Mouse (Mus musculus): ENCODE data around the gene Fam181a.
A peak's percentile ranks its signal among the peaks of the same experiment; 100 is the strongest.

Gene Fam181a

DNA sequence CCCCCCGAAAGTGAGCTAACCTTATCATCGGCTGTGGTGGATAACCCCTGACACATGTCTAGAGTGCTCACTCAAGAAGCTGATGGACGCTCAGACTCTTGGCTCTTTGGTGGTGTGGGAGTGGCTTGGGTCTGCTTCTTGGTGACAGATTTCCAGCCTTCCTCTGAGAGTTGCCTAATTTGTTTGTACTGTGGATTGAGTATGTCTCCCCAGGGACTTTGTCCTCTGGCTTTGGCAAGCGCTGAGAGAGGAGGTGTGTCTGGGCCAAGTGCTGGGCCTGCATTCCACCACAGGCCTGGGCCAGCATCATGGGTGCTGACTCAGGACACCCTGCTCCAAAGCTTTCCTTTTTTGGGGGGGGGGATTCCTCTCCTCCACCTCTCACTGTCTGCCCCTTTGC, 28.9 kb upstream of the Fam181a start:
- H3K4me1 ChIP-seq (replicated peaks; ENCODE audit: low read depth, low read length), result no peaks in the 10 kb centered on the region
- TF ChIP-seq NANOG (IDR thresholded peaks at IDR 0.05; ENCODE audit: borderline replicate concordance, low read length) (no peak), CTCF (conservative IDR thresholded peaks at IDR 0.05; ENCODE audit: low read length) (no peak), POU5F1 (IDR thresholded peaks at IDR 0.05; ENCODE audit: borderline replicate concordance, low read length) (no peak)
- no peak overlapping the region for H3K4me3 ChIP-seq (replicated peaks; ENCODE audit: low read length)
- peaks cover 27% of the 10 kb centered on the region for H3K9me3 ChIP-seq (ENCODE audit: low read length)
- no peaks in the 10 kb centered on the region; the same call in 1 of the 2 replicates for H3K27me3 ChIP-seq (ENCODE audit: insufficient read depth, low read length)
- H3K36me3 ChIP-seq (ENCODE audit: insufficient read depth, low read length), result no peaks in the 10 kb centered on the region

DNA sequence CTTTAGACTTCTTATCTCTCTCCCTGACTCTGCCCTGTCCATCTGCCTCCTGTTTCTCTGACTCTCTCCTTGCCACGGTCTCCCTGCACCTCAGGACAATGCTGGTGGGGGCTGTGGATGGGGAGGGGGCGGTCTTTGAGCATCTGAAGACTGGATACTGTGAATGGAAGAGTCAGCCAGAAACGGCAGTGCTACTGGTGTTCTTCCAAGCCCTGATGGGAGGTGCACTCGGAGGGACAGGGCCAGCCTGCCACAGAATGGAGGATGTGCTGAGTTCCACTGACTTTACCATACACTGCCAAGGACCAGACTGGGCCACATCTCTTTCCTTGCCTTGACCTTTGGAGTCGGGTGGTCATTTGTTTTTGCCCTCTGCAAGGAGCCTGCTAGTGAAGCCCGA, 27.8 kb upstream of the Fam181a start:
- Histone ChIP-seq H3K36me3 (ENCODE audit: insufficient read depth, low read length) (no peaks in the 10 kb centered on the region), H3K4me3 (replicated peaks; ENCODE audit: low read length) (no peak overlapping the region), H3K9me3 (ENCODE audit: low read length) (peaks cover 17% of the 10 kb centered on the region), H3K27me3 (ENCODE audit: insufficient read depth, low read length) (no peaks in the 10 kb centered on the region; the same call in 1 of the 2 replicates), H3K4me1 (replicated peaks; ENCODE audit: low read depth, low read length) (no peaks in the 10 kb centered on the region)
- no peak for TF ChIP-seq POU5F1 (IDR thresholded peaks at IDR 0.05; ENCODE audit: borderline replicate concordance, low read length)
- no peak for TF ChIP-seq NANOG (IDR thresholded peaks at IDR 0.05; ENCODE audit: borderline replicate concordance, low read length)
- TF ChIP-seq CTCF (conservative IDR thresholded peaks at IDR 0.05; ENCODE audit: low read length), result no peak

DNA sequence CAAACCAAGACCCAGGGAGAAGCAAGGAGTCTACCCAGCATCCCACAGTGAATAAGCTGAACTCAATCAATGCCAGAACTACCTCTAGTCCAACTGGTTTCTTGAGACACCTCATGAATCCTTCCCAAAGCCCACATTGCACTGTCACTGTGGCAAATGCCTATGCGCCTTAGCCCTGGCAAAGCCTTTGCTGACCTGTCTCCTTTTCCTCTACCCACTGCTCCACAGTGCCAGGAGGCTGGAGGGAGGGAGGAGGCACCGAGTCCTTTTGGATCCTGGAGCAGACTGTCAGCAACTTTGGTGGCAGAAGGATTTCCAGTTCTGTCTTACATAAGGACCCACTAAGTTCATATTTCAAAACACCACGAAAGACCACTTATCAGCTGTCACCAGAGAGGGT, 27.4 kb upstream of the Fam181a start:
- Histone ChIP-seq H3K27me3 (ENCODE audit: insufficient read depth, low read length) (no peaks in the 10 kb centered on the region; the same call in 1 of the 2 replicates), H3K4me3 (replicated peaks; ENCODE audit: low read length) (no peak overlapping the region), H3K4me1 (replicated peaks; ENCODE audit: low read depth, low read length) (no peaks in the 10 kb centered on the region), H3K9me3 (ENCODE audit: low read length) (peaks cover 12% of the 10 kb centered on the region), H3K36me3 (ENCODE audit: insufficient read depth, low read length) (no peaks in the 10 kb centered on the region)
- TF ChIP-seq NANOG (IDR thresholded peaks at IDR 0.05; ENCODE audit: borderline replicate concordance, low read length) (no peak), CTCF (conservative IDR thresholded peaks at IDR 0.05; ENCODE audit: low read length) (no peak), POU5F1 (IDR thresholded peaks at IDR 0.05; ENCODE audit: borderline replicate concordance, low read length) (no peak)

DNA sequence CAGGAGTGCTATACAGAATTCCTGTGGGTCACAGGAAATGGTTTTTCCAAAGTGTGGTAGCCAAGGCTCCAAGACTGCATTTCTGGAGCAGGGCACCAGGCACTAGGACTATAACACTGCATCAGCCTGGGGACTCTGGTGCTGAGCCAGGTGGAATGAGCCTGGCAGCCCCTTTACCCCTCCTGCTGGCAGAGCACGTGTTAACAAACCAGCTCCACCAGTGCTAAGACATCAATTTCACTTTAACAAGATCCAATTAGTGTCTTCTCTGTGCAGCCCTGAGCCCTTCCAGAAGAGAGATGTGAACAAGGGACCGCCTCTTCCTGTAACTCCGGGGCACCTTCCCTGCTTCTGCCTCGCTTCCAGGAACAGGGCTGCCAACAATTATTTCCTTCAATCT, 23.5 kb upstream of the Fam181a start:
- Histone ChIP-seq H3K36me3 (ENCODE audit: insufficient read depth, low read length) (no peaks in the 10 kb centered on the region), H3K4me3 (replicated peaks; ENCODE audit: low read length) (no peak overlapping the region), H3K4me1 (replicated peaks; ENCODE audit: low read depth, low read length) (no peaks in the 10 kb centered on the region), H3K9me3 (ENCODE audit: low read length) (no peaks in the 10 kb centered on the region), H3K27me3 (ENCODE audit: insufficient read depth, low read length) (peaks cover 6% of the 10 kb centered on the region)
- no peak for TF ChIP-seq POU5F1 (IDR thresholded peaks at IDR 0.05; ENCODE audit: borderline replicate concordance, low read length)
- no peak for TF ChIP-seq NANOG (IDR thresholded peaks at IDR 0.05; ENCODE audit: borderline replicate concordance, low read length)
- no peak for TF ChIP-seq CTCF (conservative IDR thresholded peaks at IDR 0.05; ENCODE audit: low read length)

DNA sequence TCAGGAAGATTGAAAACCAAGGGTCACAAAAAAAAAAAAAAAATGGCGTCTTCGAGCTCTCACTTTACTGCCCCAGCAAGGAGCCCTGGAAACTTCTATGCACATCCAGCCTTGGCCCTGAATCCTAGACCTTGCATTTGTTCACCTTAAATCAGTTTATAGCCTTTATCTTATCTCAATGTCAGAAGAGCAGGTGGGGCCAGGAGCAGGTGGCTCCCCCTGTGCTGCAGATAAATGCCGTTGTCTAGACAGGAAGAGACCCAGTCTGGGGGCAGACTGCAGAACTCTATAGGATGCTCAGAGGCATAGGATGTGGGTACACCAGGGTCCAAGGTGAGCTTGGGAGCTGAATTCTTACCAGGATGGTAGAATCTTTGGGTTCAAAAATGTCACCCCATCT, 18.4 kb upstream of the Fam181a start:
- peaks cover 16% of the 10 kb centered on the region for H3K27me3 ChIP-seq (ENCODE audit: insufficient read depth, low read length)
- no peaks in the 10 kb centered on the region for H3K9me3 ChIP-seq (ENCODE audit: low read length)
- no peaks in the 10 kb centered on the region for H3K36me3 ChIP-seq (ENCODE audit: insufficient read depth, low read length)
- no peak overlapping the region for H3K4me3 ChIP-seq (replicated peaks; ENCODE audit: low read length)
- peaks cover 12% of the 10 kb centered on the region for H3K4me1 ChIP-seq (replicated peaks; ENCODE audit: low read depth, low read length)
- TF ChIP-seq CTCF (conservative IDR thresholded peaks at IDR 0.05; ENCODE audit: low read length) (no peak), NANOG (IDR thresholded peaks at IDR 0.05; ENCODE audit: borderline replicate concordance, low read length) (no peak), POU5F1 (IDR thresholded peaks at IDR 0.05; ENCODE audit: borderline replicate concordance, low read length) (no peak)

DNA sequence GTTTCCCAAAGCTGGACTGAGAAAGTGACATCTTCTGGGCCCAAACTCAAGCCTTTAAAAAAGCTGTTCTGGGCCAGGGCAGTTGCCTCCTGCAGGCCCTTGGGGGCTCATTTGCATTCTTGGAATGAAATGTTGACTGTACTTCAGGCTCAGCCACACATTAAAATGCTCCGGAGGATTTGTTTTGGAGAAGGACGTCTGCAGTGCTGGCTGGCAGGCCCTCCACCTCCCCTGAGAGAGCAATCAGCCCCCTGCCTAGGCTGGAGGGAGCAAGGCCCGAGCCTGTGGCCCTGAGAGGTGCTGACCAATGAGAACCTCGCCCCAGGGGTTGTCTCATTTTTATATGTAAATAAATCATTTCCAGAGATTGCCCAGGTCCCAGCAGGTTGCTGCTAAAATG, 14.5 kb upstream of the Fam181a start:
- Histone ChIP-seq H3K4me3 (replicated peaks; ENCODE audit: low read length) (no peak overlapping the region), H3K36me3 (ENCODE audit: insufficient read depth, low read length) (no peaks in the 10 kb centered on the region), H3K9me3 (ENCODE audit: low read length) (no peaks in the 10 kb centered on the region), H3K27me3 (ENCODE audit: insufficient read depth, low read length) (peaks cover 33% of the 10 kb centered on the region), H3K4me1 (replicated peaks; ENCODE audit: low read depth, low read length) (peaks cover 12% of the 10 kb centered on the region)
- TF ChIP-seq CTCF (conservative IDR thresholded peaks at IDR 0.05; ENCODE audit: low read length), result no peak
- TF ChIP-seq NANOG (IDR thresholded peaks at IDR 0.05; ENCODE audit: borderline replicate concordance, low read length), result 0 out of 2 replicates have a peak, but pooled peaks have one; percentile 7
- no peak for TF ChIP-seq POU5F1 (IDR thresholded peaks at IDR 0.05; ENCODE audit: borderline replicate concordance, low read length)

DNA sequence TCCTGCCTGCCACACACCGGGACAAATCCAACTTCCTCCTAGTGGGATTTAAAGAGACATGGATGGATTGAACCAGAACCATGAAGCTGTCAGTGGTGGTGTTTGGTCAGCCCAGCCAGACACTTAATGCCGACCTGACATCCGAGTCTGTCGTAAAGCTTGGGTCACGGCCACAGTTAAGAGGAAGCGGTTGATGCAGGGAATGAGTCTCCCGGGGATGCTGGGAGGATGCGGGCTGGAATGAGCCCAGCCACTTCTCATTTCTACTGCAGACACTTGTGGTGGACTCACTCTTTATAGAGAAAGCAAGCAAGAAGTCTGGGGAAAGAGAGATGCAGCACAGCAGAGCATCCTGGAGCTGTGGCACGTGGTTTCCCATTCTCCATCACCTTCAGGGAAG, 10.3 kb upstream of the Fam181a start:
- Histone ChIP-seq H3K4me3 (replicated peaks; ENCODE audit: low read length) (no peak overlapping the region), H3K9me3 (ENCODE audit: low read length) (no peaks in the 10 kb centered on the region), H3K4me1 (replicated peaks; ENCODE audit: low read depth, low read length) (peaks cover 12% of the 10 kb centered on the region), H3K36me3 (ENCODE audit: insufficient read depth, low read length) (no peaks in the 10 kb centered on the region), H3K27me3 (ENCODE audit: insufficient read depth, low read length) (peaks cover 27% of the 10 kb centered on the region)
- TF ChIP-seq NANOG (IDR thresholded peaks at IDR 0.05; ENCODE audit: borderline replicate concordance, low read length) (no peak), POU5F1 (IDR thresholded peaks at IDR 0.05; ENCODE audit: borderline replicate concordance, low read length) (no peak)

DNA sequence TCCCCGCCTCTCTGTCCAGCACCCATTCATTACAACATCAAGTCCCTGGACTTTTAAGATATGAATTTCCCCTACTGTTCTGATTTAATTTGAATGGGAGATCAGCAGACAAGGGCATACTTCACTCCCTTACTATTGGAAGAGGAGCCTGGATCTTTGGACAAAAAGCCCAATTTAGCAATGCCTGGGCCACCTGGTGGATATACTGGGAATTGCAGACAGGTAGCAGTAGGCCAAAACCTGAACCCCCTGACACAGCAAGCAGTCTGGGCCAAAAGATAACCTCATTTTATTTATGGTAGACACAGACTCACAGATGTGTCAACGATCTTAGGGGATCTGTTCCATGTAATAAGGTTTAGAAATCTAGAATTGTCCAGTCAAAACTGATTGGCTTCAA, 9.1 kb upstream of the Fam181a start:
- Histone ChIP-seq H3K4me3 (replicated peaks; ENCODE audit: low read length) (no peak overlapping the region), H3K36me3 (ENCODE audit: insufficient read depth, low read length) (no peaks in the 10 kb centered on the region), H3K27me3 (ENCODE audit: insufficient read depth, low read length) (peaks cover 27% of the 10 kb centered on the region), H3K9me3 (ENCODE audit: low read length) (no peaks in the 10 kb centered on the region), H3K4me1 (replicated peaks; ENCODE audit: low read depth, low read length) (peaks cover 4% of the 10 kb centered on the region; the same call in 1 of the 2 replicates)
- TF ChIP-seq CTCF (conservative IDR thresholded peaks at IDR 0.05; ENCODE audit: low read length) (peak; percentile 98), NANOG (IDR thresholded peaks at IDR 0.05; ENCODE audit: borderline replicate concordance, low read length) (no peak)

DNA sequence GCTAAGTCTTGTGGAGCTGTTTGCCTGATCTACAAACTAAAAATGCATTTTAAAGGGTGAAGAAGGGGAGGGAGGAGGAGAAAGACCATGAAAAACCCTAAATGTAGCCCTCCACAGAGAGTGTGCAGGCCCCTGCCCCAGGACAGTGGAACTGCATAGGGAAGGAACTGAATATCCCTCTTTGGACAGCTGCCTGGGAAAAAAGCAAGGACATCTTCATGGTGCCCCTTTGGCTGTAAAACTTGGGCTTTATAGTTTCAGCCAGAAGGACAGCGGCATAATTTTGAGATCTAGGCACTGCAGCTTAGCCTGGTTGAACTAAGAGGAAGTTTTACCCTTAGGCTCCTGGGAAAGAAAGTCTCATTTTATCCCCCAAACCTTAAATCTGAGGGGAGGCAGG, 7.8 kb upstream of the Fam181a start:
- Histone ChIP-seq H3K36me3 (ENCODE audit: insufficient read depth, low read length) (no peaks in the 10 kb centered on the region), H3K27me3 (ENCODE audit: insufficient read depth, low read length) (peaks cover 31% of the 10 kb centered on the region), H3K4me1 (replicated peaks; ENCODE audit: low read depth, low read length) (no peaks in the 10 kb centered on the region), H3K4me3 (replicated peaks; ENCODE audit: low read length) (no peak overlapping the region), H3K9me3 (ENCODE audit: low read length) (no peaks in the 10 kb centered on the region)
- TF ChIP-seq NANOG (IDR thresholded peaks at IDR 0.05; ENCODE audit: borderline replicate concordance, low read length) (no peak), CTCF (conservative IDR thresholded peaks at IDR 0.05; ENCODE audit: low read length) (no peak), POU5F1 (IDR thresholded peaks at IDR 0.05; ENCODE audit: borderline replicate concordance, low read length) (no peak)

Measured in E14TG2a.4 (cell line).